Mouse (Mus musculus) small intestine, adult 2 months (tissue): ENCODE results near the gene Cfl2. TPM values are rescaled to one million over a fixed set of nuclear protein-coding genes. Genes with fewer than 3 reads are reported as not detected.
A peak's percentile ranks its signal among the peaks of the same experiment; 100 is the strongest.

Source experiments
- H3K27ac ChIP-seq: fragments of 200-500 bp; 2 replicates; pipeline ENCODE4 v1.5.1; 2012; ENCODE audit warnings: low read depth, low read length, control low read depth, inconsistent platforms; ENCODE audit not compliant: insufficient read depth
- H3K27me3 ChIP-seq: fragments of 200-500 bp; 2 replicates; pipeline ENCODE4 v1.6.1; 2012; ENCODE audit warnings: mild to moderate bottlenecking, moderate library complexity, low read length, inconsistent platforms; ENCODE audit not compliant: control insufficient read depth, insufficient read depth
- H3K36me3 ChIP-seq: fragments of 200-500 bp; 2 replicates; pipeline ENCODE4 v1.6.1; 2012; ENCODE audit warnings: mild to moderate bottlenecking, low read length, control low read depth, inconsistent platforms; ENCODE audit not compliant: control insufficient read depth, insufficient read depth
- H3K4me1 ChIP-seq: fragments of 200-500 bp; 2 replicates; pipeline ENCODE4 v1.6.1; 2012; ENCODE audit warnings: low read length, inconsistent platforms, mixed read lengths; ENCODE audit not compliant: control insufficient read depth, insufficient read depth, insufficient read length
- H3K4me3 ChIP-seq: fragments of 200-500 bp; 2 replicates; pipeline ENCODE4 v1.5.1; 2012; ENCODE audit warnings: low read depth, mild to moderate bottlenecking, control low read depth, inconsistent platforms, low read length, moderate library complexity
- CTCF ChIP-seq: fragments of 200-500 bp; IDR thresholded peaks from 2 replicates; pipeline ENCODE4 v1.5.1; 2012; ENCODE audit warnings: low read depth, mild to moderate bottlenecking, control low read depth, inconsistent platforms, low read length, moderate library complexity, mixed read lengths; ENCODE audit not compliant: insufficient replicate concordance, insufficient read length; ENCODE audit errors: extremely low read depth
- POLR2A ChIP-seq: fragments of 200-500 bp; IDR thresholded peaks from 2 replicates; pipeline ENCODE4 v1.6.1; 2012; ENCODE audit warnings: low read depth, mild to moderate bottlenecking, control low read depth, inconsistent platforms, low read length, moderate library complexity
- WGBS: fragments of 180-500 bp; shearing (Covaris S2); methylation state at CpG from one replicate; pipeline ENCODE4 v1.1.7; 2018; 5-methylcytosine and 5-hydroxymethylcytosine counted together
- polyA plus RNA-seq: library from polyadenylated mRNA; depleted of rRNA; stranded (reverse); fragments of >200 nt; gene quantifications from 2 replicates; pipeline ENCODE4 v1.2.3, GENCODE M21; 2012

Gene Cfl2
- polyA plus RNA-seq, 1 experiment = 0.75 TPM

DNA sequence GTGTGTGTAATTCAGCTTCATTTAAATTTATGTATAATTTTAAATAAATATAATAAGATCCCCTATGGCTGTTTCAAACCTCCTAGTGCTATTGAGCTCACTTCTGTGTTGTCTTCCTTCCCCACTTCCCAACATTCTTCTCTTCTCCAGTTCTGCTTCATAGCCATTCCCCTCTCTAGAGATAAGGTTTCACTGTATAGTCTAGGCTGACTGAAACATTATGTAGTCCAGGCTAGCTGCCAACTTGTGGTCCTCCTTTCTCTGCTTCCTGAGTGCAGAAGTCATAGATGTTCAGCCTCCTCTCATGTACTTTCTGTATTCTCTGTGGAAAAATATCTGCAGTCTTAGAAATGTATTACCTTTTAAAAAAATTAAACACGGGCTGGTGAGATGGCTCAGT is 15.2 kb upstream of the Cfl2 start:
- TF ChIP-seq POLR2A (no peak), CTCF (no peak)
- 78% methylated on average over 1 of the region's 1 CpGs for WGBS

DNA sequence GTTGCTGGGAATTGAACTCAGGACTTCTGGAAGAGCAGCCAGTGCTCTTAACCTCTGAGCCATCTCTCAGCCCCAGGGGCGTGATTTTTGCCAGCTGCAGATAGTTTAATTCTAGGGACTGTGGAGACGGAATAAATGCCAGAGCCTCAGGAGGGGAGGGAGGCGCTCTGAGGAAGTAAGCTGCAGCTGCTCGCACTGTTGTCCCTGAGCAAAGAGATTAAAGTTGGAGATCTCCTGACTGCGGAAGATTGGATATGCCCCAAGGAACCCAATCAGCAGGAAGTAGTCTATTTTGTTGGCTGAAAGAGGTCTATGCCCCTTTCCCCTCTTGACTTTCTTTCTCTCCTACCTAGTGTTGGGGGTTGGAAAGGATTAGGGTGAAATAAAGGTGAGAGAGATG is 14.2 kb upstream of the Cfl2 start:
- no peak overlapping the region for H3K4me3 ChIP-seq
- no peak overlapping the region for H3K27ac ChIP-seq
- no peaks in the 10 kb centered on the region for H3K4me1 ChIP-seq
- no peaks in the 10 kb centered on the region for H3K36me3 ChIP-seq
- TF ChIP-seq CTCF (no peak), POLR2A (no peak)
- H3K27me3 ChIP-seq = no peaks in the 10 kb centered on the region
- 23% methylated on average over 5 of the region's 5 CpGs for WGBS

More for the DNA sequence above, 15.2 kb upstream of the Cfl2 start:
- Histone ChIP-seq H3K4me1 (no peaks in the 10 kb centered on the region), H3K36me3 (no peaks in the 10 kb centered on the region), H3K27ac (no peak overlapping the region), H3K4me3 (no peak overlapping the region), H3K27me3 (no peaks in the 10 kb centered on the region)

DNA sequence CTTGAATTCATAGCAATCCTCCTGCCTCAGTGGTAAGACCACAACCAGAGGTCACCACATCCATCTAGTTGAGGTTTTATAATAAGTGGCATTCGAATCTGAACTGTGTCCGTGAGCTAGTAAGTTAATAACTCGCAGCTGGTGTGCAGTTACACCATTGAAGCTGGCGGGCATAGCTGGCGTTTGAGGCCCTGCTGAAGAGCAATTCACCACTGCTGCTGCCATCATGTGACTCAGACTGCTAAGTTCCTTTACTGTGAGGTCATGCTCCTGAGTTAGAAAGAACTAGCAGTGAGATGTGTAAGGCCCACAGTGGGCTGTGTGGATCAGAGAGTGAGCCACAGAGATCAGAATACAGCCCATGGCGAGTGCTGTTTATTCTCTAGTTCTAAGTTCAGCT is 12.0 kb upstream of the Cfl2 start:
- Histone ChIP-seq H3K27ac (no peak overlapping the region), H3K4me3 (no peak overlapping the region), H3K36me3 (no peaks in the 10 kb centered on the region), H3K27me3 (no peaks in the 10 kb centered on the region), H3K4me1 (no peaks in the 10 kb centered on the region)
- WGBS = 80% methylated on average over 6 of the region's 6 CpGs
- TF ChIP-seq CTCF (no peak), POLR2A (no peak)

DNA sequence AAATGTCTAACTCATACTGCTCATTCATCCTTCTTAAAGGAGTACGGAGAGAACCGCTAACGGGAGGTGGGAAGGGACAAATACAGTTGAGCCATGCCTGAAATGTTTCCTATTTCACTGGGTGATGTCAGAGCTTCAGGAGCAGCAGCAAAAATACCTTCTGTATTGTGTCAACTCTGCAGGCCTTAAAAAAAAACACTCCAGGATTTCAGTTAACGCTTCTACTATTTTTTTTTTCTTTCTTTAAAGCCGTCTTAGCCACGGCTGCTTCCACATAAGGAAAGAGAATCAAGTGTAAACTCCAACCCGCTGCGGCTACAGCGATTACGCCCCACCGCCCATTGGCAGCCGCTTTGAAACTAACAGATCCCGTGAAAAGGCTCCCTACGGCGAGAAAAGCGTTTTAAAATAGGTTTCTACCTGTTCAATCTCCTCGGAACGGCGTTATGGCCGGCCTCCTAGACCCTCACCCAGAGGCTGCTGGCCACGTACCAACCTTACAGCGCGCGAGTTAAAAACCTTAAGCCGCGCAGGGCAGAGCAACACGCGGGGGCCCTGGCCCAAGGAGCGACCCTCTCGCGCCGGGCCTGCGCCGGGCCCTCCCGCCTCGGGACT is 579 bp downstream of the Cfl2 start:
- Histone ChIP-seq H3K27me3 (no peaks in the 10 kb centered on the region), H3K36me3 (peaks cover 12% of the 10 kb centered on the region), H3K4me1 (peaks cover 11% of the 10 kb centered on the region), H3K27ac (peak overlapping the region; percentile 58), H3K4me3 (peak overlapping the region; percentile 83)
- WGBS = under 1% methylated on average over 36 of the region's 36 CpGs
- TF ChIP-seq CTCF (no peak), POLR2A (no peak)

DNA sequence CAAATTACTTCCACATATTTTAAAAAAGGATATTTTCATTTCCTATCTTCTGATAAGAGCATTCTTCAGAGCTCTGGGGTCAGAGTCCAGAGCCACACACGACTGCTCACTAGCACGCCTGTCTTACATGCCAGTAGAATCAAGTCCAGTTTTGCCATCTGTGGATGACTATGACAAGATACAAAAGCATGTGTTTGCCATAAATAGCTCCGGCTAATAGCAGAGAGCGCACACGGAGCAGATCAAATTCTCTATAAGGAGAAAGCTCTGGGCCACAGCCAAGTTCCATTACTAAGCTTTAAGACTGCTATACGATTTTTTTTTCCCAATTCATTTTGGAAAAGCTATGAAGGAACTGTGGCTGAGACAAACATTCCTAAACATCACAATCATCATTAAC is 3.1 kb downstream of the Cfl2 start:
- 18% methylated on average over 6 of the region's 6 CpGs for WGBS

DNA sequence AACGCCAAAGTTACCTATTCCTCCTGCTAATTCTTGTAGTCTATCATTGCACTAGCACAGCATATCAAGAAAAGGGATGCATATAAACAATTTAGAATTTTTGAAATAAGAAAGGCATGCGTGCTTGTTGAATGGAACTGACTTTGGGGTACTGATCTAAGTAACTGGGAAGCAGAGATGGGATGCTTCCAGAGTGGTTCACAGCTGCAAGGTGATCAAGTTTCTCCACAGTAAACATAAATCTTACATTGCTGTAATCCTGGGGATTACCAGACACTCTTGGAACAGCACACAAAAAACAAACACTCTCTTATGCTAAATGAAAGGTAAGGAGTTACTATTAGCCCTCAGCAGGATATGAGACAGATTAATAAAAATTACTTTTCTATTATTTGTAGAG is 12.1 kb downstream of the Cfl2 start:
- Histone ChIP-seq H3K27me3 (no peaks in the 10 kb centered on the region), H3K4me1 (no peaks in the 10 kb centered on the region), H3K27ac (no peak overlapping the region), H3K4me3 (no peak overlapping the region), H3K36me3 (peaks cover 1% of the 10 kb centered on the region; the same call in 1 of the 2 replicates)
- TF ChIP-seq POLR2A (no peak), CTCF (no peak)
- 87% methylated on average over 2 of the region's 2 CpGs for WGBS

More for the DNA sequence above, 3.1 kb downstream of the Cfl2 start:
- Histone ChIP-seq H3K36me3 (peaks cover 17% of the 10 kb centered on the region), H3K27me3 (no peaks in the 10 kb centered on the region), H3K4me1 (peaks cover 13% of the 10 kb centered on the region), H3K27ac (no peak overlapping the region), H3K4me3 (no peak overlapping the region)
- TF ChIP-seq POLR2A (no peak), CTCF (no peak)

DNA sequence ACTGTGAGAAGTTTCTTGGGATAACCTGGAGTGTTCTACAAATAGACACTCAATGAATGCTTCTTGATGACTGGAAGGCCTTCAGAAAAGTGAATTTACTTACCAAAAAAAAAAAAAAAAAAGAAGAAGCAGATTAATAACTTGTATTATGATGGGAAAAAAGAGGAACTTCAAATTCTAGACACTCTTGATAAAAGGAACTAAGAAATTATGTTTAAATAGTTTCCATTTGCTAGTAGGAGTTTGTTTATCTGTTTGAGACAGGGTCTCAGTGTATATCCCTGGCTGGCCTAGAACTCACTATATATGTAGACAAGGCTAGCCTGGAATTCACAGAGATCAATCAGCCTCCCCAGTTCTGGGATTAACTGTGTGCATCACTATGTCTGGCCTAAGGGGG is 18.3 kb downstream of the Cfl2 start:
- H3K27me3 ChIP-seq = no peaks in the 10 kb centered on the region
- H3K36me3 ChIP-seq = no peaks in the 10 kb centered on the region
- TF ChIP-seq CTCF (no peak), POLR2A (no peak)
- no peak overlapping the region for H3K4me3 ChIP-seq
- no peak overlapping the region for H3K27ac ChIP-seq
- H3K4me1 ChIP-seq = no peaks in the 10 kb centered on the region; the same call in 1 of the 2 replicates

DNA sequence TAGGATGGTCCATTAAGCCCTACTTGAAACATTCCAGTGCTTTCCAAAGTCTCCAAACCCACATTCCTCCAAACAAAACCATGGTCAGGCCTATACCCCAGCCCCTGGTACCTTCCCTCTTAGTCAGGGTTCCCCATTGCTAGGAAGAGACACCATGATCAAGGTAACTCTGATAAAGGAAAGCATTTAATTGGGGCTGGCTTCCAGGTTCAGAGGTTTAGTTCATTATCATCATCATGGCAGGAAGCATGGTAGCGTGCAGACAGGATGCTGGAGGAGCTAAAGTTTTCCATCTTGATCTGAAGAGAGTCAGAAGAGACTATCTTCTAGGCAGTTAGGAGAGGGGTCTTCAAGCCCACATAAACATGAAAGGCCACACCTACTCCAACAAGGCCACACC is 21.1 kb downstream of the Cfl2 start:
- H3K27me3 ChIP-seq = no peaks in the 10 kb centered on the region
- no peaks in the 10 kb centered on the region for H3K36me3 ChIP-seq
- H3K4me1 ChIP-seq = peaks cover 2% of the 10 kb centered on the region; the same call in 1 of the 2 replicates
- no peak overlapping the region for H3K27ac ChIP-seq
- TF ChIP-seq CTCF (no peak), POLR2A (no peak)
- H3K4me3 ChIP-seq = no peak overlapping the region
- WGBS = 85% methylated on average over 1 of the region's 1 CpGs
